19 mouse cellular contexts compared by ENCODE assay signal in genomic region chr7:96491896-96492295, GRCm38 (mm10).
DNase-seq lines count a peak whose midpoint lies in the region; ATAC-seq and TF ChIP-seq lines count a peak whose summit lies in the region.
"Had no signal": no experiment of that assay in that cellular context is flagged by ENCODE, and none has a peak within 500 bp of the region (broad histone marks: within the 10 kb centered on the region; RNA-seq: fewer than 3 reads in every experiment).

No protein-coding gene starts in this region.

- ATAC-seq in embryonic facial prominence, embryonic 15.5 days (ENCODE audit: insufficient number of reproducible peaks, low FRiP score, low TSS enrichment, low read depth), result no peak
- no peak for ATAC-seq in stomach, embryonic 16.5 days (ENCODE audit: insufficient read depth, low FRiP score)
- no peak for ATAC-seq in stomach, postnatal 0 days (ENCODE audit: low FRiP score, low TSS enrichment)
- ATAC-seq: activated CD4-positive, CD25-positive, alpha-beta regulatory T cell, adult 4 months; forebrain, postnatal 0 days; midbrain, embryonic 15.5 days had no signal

- no peak overlapping the region for H3K4me3 ChIP-seq in embryonic facial prominence, embryonic 15.5 days (replicated peaks)
- no peak overlapping the region for H3K4me3 ChIP-seq in embryonic facial prominence, embryonic 10.5 days
- H3K4me3 ChIP-seq in stomach, embryonic 16.5 days (replicated peaks; ENCODE audit: low read length), result no peak overlapping the region
- no peak overlapping the region for H3K4me3 ChIP-seq in stomach, postnatal 0 days (ENCODE audit: low read depth, low read length)
- H3K4me3 ChIP-seq: heart, embryonic 15.5 days; hindbrain, embryonic 10.5 days; limb, embryonic 13.5 days; liver, embryonic 15.5 days; midbrain, embryonic 15.5 days; myocyte; stomach, embryonic 15.5 days had no signal

- H3K27ac ChIP-seq in embryonic facial prominence, embryonic 15.5 days (replicated peaks), result peak overlapping the region; percentile 28; the same call in 1 of the 2 replicates
- no peak overlapping the region for H3K27ac ChIP-seq in embryonic facial prominence, embryonic 10.5 days (replicated peaks)
- peak overlapping the region; percentile 8; the same call in 1 of the 2 replicates for H3K27ac ChIP-seq in stomach, embryonic 16.5 days (ENCODE audit: low read length)
- no peak overlapping the region for H3K27ac ChIP-seq in stomach, postnatal 0 days (replicated peaks)
- H3K27ac ChIP-seq: heart, embryonic 15.5 days; hindbrain, embryonic 10.5 days; limb, embryonic 13.5 days; liver, embryonic 15.5 days; midbrain, embryonic 15.5 days; stomach, embryonic 15.5 days had no signal

- WGBS in embryonic facial prominence, embryonic 15.5 days, result 51% methylated on average over 2 of the region's 2 CpGs
- WGBS in embryonic facial prominence, embryonic 10.5 days, result 82% methylated on average over 2 of the region's 2 CpGs
- 39% methylated on average over 2 of the region's 2 CpGs for WGBS in stomach, embryonic 16.5 days
- 36% methylated on average over 2 of the region's 2 CpGs for WGBS in stomach, postnatal 0 days

- H3K9me3 ChIP-seq in embryonic facial prominence, embryonic 15.5 days (replicated peaks), result no peaks in the 10 kb centered on the region
- H3K9me3 ChIP-seq in embryonic facial prominence, embryonic 10.5 days, result no peaks in the 10 kb centered on the region
- no peaks in the 10 kb centered on the region for H3K9me3 ChIP-seq in stomach, embryonic 16.5 days (replicated peaks; ENCODE audit: control insufficient read depth, low read length)
- no peaks in the 10 kb centered on the region for H3K9me3 ChIP-seq in stomach, postnatal 0 days (ENCODE audit: control insufficient read depth, low read length)
- H3K9me3 ChIP-seq: heart, embryonic 15.5 days; hindbrain, embryonic 10.5 days; limb, embryonic 13.5 days; liver, embryonic 15.5 days; midbrain, embryonic 15.5 days; stomach, embryonic 15.5 days had no signal

- no peak for TF ChIP-seq EP300 in stomach, postnatal 0 days (optimal IDR thresholded peaks at IDR 0.05)

- 0 out of 2 replicates have a peak, but pooled peaks cover 5% of the 10 kb centered on the region for H3K4me1 ChIP-seq in embryonic facial prominence, embryonic 15.5 days
- peaks cover 4% of the 10 kb centered on the region; the same call in 1 of the 2 replicates for H3K4me1 ChIP-seq in embryonic facial prominence, embryonic 10.5 days
- peaks cover 10% of the 10 kb centered on the region for H3K4me1 ChIP-seq in stomach, embryonic 16.5 days (ENCODE audit: control insufficient read depth, insufficient read depth, low read length)
- no peaks in the 10 kb centered on the region for H3K4me1 ChIP-seq in stomach, postnatal 0 days (replicated peaks; ENCODE audit: control insufficient read depth, insufficient read depth)
- H3K4me1 ChIP-seq: limb, embryonic 13.5 days; liver, embryonic 15.5 days; midbrain, embryonic 15.5 days; stomach, embryonic 15.5 days had no signal

- no peak overlapping the region for H3K4me2 ChIP-seq in embryonic facial prominence, embryonic 15.5 days (replicated peaks)
- H3K4me2 ChIP-seq in stomach, embryonic 16.5 days (ENCODE audit: low read depth, low read length), result no peak overlapping the region
- H3K4me2 ChIP-seq in stomach, postnatal 0 days (replicated peaks; ENCODE audit: low read depth), result no peak overlapping the region
- H3K4me2 ChIP-seq: heart, embryonic 15.5 days; limb, embryonic 13.5 days; liver, embryonic 15.5 days; midbrain, embryonic 15.5 days; stomach, embryonic 15.5 days had no signal

- H3K36me3 ChIP-seq in embryonic facial prominence, embryonic 15.5 days, result no peaks in the 10 kb centered on the region
- H3K36me3 ChIP-seq in embryonic facial prominence, embryonic 10.5 days (replicated peaks), result no peaks in the 10 kb centered on the region
- no peaks in the 10 kb centered on the region for H3K36me3 ChIP-seq in stomach, embryonic 16.5 days (ENCODE audit: control insufficient read depth, insufficient read depth, low read length)
- H3K36me3 ChIP-seq in stomach, postnatal 0 days (ENCODE audit: control insufficient read depth, insufficient read depth, low read length), result no peaks in the 10 kb centered on the region
- H3K36me3 ChIP-seq: heart, embryonic 15.5 days; hindbrain, embryonic 10.5 days; limb, embryonic 13.5 days; liver, embryonic 15.5 days; midbrain, embryonic 15.5 days; stomach, embryonic 15.5 days had no signal

- no peak overlapping the region for H3K9ac ChIP-seq in embryonic facial prominence, embryonic 15.5 days
- no peak overlapping the region for H3K9ac ChIP-seq in stomach, embryonic 16.5 days (ENCODE audit: low read length)
- no peak overlapping the region for H3K9ac ChIP-seq in stomach, postnatal 0 days (ENCODE audit: low read length)
- H3K9ac ChIP-seq: forebrain, postnatal 0 days; heart, embryonic 15.5 days; limb, embryonic 13.5 days; liver, embryonic 15.5 days; midbrain, embryonic 15.5 days; stomach, embryonic 15.5 days had no signal

- DNase-seq in embryonic facial prominence, embryonic 10.5 days (ENCODE audit: low spot score), result no peak
- no peak for DNase-seq in stomach, postnatal 0 days (ENCODE audit: low spot score)
- DNase-seq in kidney, postnatal 10 days, result peak; percentile 65
- DNase-seq in thymus, postnatal 14 days, result no peak
- no peak for DNase-seq in embryo, embryonic 11 days
- no peak for DNase-seq in spleen, postnatal 14 days (ENCODE audit: low spot score in 2 of 2)
- DNase-seq: cerebellum, adult 9-11 months; forebrain, postnatal 0 days; lung, postnatal 36 days had no signal

- H3K27me3 ChIP-seq in embryonic facial prominence, embryonic 15.5 days, result no peaks in the 10 kb centered on the region
- no peaks in the 10 kb centered on the region for H3K27me3 ChIP-seq in embryonic facial prominence, embryonic 10.5 days (replicated peaks; ENCODE audit: low read depth, poor library complexity, severe bottlenecking)
- H3K27me3 ChIP-seq in stomach, embryonic 16.5 days (ENCODE audit: control insufficient read depth, insufficient read depth, low read length), result no peaks in the 10 kb centered on the region
- H3K27me3 ChIP-seq in stomach, postnatal 0 days (ENCODE audit: control insufficient read depth, insufficient read depth, low read length), result no peaks in the 10 kb centered on the region
- H3K27me3 ChIP-seq: heart, embryonic 15.5 days; limb, embryonic 13.5 days; liver, embryonic 15.5 days; midbrain, embryonic 15.5 days; stomach, embryonic 15.5 days had no signal

- TF ChIP-seq CTCF in stomach, postnatal 0 days (IDR thresholded peaks at IDR 0.05; ENCODE audit: low read depth), result no peak

Comparison
In these comparisons a context has a peak if more than half of its experiments do, and no peak if none do; other contexts are left out.
1. H3K27ac ChIP-seq: peak in embryonic facial prominence, embryonic 15.5 days (single experiment) and stomach, embryonic 16.5 days (single experiment); none in embryonic facial prominence, embryonic 10.5 days (single experiment) and stomach, postnatal 0 days (single experiment).